Mouse (Mus musculus) kidney, adult 18-20 months (tissue): Measurements from ENCODE around the gene Mmp2.
"Not testable (repeated sequence)": the region's sequence is repeated elsewhere in the genome, so short reads cannot be mapped to it uniquely, and the experiment has no call there.

Experiments
- DNase-seq: peaks from one replicate; pipeline ENCODE4 v3.0.0; 2021

Mmp2 gene

DNA sequence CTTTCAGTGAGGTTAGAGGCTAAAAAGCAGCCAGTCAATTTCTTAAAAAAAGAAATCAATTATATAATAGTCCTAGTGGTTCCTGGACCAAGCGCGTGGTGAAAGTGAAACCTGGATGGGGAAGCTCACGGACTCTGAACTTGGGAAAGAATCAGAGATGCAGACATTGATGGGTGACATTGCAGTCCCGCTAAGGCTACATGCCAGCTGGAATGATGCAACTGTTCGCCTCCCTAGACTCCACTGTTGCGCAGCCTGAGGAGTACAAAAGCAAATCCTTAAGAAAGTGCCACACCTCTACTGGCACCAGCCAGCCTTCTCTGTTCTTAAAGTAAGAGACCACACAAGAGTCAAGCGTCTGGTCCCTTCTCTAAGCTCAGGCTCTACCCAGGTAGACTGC is 12.8 kb downstream of the Mmp2 start:
- DNase-seq = no peak

- no peak for DNase-seq
Measured at GRCm38 (mm10) chr8:92846684-92847083, 19.6 kb downstream of the Mmp2 start.

- no peak for DNase-seq
Measured at GRCm38 (mm10) chr8:92847299-92847698, 20.2 kb downstream of the Mmp2 start.

DNA sequence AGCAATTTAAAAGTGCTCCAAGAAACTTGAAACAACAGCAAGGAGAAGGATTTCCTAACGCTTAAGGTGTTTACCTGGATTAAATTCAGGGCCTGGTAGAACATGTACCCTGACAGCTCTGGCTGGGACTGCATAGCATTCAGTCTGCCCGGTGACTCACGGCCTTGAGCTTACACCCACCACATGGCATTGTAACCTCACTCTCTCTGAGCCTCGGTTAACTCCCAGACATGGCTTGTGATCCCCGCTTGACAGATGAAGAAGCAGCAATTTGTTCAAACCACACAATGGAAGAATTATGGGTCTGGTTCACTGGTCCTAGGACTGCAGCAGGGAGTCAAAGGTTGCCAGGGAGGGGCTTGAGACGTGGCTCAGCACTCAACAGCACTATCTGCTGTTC is 22.2 kb downstream of the Mmp2 start:
- no peak for DNase-seq

GRCm38 (mm10) chr8:92850239-92850638 is 23.1 kb downstream of the Mmp2 start:
- DNase-seq = peak; percentile 69

- no peak for DNase-seq
Measured at GRCm38 (mm10) chr8:92851381-92851780, 24.3 kb downstream of the Mmp2 start.

DNA sequence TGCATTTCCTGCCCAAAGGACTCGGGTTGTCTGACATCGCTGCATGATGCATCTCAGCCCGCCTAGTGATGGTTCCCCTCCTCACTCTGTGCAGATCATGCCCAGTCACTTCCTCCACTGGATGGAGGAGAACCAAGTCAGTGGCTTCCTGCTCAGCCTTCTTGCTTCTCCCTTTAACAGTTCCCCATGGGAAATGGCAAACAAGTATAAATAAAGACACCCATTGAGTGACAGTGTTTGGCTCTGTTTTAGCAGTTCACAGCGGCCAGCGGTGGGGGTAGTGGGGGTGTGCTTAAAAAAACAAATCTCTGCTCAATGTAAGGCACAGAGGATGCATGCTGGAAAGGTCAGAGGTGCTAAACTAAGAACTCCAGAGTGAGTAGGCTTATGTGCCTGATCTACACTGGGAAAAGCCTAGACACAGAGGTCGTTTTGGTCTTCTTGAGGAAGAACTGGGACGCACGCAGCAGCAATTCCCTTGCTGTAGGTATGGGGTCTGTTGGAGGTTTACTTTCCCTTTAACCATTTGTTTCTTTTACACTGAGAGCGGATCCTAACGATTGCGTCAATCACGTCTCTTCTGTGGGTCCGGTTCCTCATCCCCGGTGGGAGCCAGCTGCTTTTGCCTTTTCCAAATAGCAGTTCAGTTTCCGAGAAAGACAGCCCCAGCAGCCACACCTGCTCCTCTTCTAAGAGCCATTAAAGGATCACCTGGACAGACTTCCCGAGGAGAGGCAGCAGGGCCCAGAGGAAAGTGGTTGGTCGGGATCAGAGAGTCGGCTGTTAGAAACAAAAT is 26.3 kb downstream of the Mmp2 start:
- DNase-seq = no peak

GRCm38 (mm10) chr8:92854673-92855072 is 27.6 kb downstream of the Mmp2 start:
- DNase-seq = no peak

DNA sequence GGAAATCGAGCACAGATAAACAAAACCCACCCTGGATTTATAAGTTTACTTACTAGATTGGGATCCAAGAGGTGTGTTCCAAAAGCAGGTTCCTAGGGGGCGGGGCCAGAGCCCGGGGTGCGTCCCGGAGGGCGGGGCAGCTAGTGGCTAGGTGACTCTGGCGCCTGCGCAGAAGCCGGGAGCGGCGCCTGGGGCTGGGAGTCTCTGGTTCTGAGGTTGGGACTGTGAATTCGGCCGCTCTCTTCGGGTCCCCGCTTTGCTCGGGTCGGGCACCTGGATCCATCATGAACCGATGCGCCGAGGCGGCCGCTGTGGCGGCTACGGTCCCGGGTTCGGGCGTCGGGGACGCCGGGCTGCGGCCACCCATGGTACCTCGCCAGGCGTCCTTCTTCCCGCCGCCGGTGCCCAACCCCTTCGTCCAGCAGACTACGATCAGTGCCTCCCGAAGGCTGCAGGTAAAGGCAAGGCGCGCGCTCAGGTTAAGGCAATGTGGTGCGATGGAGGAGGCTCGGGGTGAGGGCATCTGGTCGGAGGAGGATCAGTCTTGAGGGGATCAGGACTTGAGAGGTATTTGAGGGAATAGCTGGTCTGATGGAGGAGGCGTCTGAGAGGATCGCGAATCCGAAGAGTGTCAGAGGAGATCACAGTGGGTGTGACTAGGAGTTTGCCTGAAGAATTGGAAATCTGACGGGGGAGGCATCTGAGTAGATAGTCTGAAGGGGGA is 28.2 kb downstream of the Mmp2 start, which contains the start of gene Lpcat2:
Gene Lpcat2, plus strand, starts transcription at position 169 of the 724 bp plus-strand sequence.
- peak; percentile 67 for DNase-seq

DNA sequence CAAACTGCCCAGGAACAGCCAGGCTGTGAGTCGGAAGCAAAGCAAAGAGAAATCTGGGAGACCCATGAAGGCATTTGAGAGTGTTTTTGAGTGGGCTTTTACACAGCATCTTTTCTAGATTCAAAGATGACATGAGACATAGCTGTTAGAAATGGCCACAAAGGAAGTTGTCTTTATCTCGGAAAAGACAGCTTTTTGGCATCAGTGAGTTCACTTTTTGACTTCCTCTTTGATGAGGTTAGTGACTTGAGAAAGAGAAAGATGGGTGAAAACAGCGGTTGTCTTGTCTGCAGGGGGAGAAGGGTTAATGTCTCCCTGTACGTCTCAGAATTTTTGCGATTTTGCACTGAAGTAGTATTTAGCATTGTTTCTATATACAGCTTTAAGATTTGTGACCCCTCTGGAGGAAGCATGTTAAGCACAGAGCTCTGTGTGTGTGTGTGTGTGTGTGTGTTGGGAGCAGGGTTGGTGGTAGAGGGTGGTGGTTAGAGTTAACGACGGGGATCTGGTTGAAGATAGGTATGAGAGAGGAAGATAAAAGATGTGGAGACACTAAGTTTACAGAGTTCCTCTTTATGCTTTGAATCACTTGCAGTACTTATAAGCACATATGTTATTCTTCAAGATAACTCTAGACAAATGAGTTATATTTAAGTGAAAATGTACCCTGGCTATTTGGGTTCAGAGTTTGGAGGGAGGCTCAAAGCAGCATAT is 29.3 kb downstream of the Mmp2 start:
- no peak for DNase-seq

- DNase-seq = no peak
Measured at GRCm38 (mm10) chr8:92858475-92859182, 31.5 kb downstream of the Mmp2 start.

DNA sequence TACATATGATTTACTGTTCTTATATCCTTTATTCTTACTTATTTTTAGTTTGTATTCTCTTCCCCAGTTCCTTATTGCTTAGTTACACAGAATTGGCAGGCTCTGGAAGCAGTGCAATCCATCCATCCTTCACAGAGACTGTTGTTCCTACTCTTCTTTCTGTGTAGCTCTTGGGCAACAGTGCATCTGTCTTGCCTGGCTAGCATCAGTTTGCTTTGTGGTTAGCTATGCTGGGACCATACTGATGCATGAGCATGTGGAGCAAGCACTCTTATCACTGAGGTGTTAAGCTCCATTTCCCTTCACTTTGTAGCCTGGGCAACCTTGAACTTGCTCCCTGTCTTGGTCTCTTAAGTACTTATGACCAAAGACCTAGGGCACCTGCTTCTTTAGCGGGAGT is 34.9 kb downstream of the Mmp2 start:
- no peak for DNase-seq

DNA sequence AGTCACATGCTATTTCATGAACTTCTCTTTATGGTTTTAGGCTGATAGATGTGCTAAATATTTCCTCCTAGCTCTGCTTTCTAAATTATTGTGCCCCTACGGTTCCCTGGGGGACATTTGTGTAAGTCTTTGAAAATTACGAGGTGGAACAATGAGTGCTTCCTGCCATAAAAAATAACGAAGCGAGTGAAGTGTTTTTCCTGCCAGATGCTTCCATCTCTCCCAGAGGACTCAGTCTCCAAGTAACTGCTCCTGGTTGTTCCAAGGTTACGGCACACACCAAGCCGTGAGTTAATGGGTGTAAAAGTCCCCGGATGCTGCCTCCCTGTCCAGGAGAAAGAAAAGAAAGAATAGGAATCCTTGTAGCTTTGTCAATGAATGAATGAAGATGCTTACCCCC is 43.2 kb downstream of the Mmp2 start:
- DNase-seq = no peak

DNA sequence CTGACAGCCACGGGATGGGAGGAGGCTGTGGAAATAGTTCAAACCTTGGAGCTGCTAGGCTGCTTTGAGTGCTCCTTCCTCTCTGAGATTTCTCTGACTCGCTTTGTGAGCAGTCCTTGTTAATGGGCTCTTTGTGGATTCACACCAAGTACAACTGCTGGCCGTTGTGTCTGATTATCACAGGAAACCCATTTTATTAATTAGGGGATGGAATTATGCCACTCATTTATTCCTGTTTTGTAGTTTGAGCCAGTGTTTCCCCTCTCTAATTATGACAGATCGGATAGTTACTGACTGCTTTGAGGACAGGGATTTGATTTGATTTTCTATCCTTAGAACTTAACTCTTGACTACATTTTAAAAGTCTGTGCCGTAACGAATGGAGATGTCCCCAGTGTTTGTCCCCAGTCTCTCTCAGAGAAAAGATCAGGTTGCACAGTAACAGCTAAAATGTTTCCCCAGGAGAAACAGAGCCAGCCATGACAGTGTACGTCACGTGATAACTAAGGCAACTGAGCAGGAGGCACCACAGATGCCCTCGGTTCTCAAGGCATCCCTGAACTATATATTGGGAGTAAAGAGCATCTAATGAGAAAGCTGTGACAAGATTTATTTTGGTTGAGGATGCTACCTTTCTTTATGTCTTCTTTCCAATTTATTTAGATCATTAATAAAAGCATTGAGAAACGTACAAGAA is 45.1 kb downstream of the Mmp2 start:
- DNase-seq = no peak

DNA sequence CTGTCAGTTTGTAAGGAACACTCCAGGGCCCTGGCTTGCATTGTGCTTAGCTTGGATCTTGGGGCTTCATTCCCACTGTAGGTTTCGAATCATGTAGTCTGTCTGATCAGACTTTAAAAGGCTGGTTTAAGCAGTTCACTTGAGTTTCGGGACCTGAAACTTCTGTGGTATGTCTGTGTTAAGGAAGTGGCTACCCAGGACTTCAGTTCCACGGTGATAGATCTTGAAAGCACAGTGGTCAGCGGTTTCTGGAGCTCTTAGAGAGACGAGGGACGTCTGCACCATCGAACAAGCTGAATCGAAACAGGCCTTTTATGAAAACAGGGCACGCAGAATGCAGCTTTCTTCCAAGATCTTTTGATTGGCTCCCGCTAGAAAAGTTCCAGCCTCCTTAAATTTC is 48.7 kb downstream of the Mmp2 start:
- no peak for DNase-seq

DNA sequence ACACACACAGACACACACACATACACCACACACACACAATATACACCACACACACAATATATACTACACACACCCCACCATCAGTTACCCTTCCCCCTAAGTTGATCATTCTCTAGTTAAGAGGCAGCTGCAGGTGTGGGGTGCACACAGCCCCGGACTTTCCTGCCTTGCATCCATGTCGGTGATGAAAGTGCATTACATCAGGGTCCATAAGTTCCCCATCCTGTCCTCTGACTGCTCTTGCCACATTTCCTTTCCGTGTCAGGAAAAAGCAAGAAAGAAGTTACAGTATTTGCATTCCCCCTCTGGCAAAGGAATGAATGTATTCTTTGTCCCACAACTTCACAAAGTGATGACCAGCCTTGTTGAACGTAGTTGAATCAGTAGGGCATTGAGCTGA is 54.2 kb downstream of the Mmp2 start:
- DNase-seq = no peak

- DNase-seq = no peak
Measured at GRCm38 (mm10) chr8:92883771-92884170, 56.7 kb downstream of the Mmp2 start.

GRCm38 (mm10) chr8:92892216-92892615 is 65.1 kb downstream of the Mmp2 start:
- not testable (repeated sequence) for DNase-seq

DNA sequence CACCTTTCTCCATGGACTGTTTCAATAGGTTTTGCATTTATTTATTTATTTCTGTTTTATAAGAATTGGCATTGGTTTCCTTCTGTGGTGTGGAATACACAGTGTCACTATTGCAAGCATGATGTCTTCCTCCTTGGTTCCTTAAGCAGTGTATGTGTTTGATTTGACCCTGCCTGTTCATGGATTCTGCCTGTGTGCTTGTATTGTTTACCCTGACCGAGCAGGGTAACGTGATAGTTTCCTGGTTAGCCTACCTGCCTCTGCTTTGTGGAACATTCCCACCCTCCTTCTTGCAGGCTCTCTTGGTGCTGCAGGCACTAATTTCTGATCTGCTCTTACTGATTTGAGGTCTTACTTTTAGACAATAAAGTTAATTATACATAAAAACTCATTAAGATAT is 66.8 kb downstream of the Mmp2 start:
- DNase-seq = no peak

- no peak for DNase-seq
Measured at GRCm38 (mm10) chr8:92895053-92895452, 68.0 kb downstream of the Mmp2 start.

DNA sequence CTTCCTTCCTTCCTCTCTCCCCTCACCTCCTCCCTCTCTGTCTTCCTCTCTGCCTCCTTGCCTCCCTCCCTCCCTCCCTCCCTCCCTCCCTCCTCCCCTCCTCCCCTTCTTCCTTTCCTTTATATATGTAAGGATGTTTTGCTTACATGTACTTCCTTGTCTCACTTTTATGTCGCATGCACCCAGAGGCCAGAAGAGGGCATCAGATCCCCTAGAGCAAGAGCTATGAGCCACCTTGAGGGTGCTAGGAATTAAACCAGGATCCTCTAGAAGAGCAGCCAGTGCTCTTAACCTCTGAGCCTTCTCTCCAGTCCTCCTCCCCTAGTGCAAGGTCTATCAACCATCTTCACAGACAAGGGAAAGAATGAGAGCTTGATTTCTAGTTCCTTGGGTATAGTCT is 69.0 kb downstream of the Mmp2 start:
- no peak for DNase-seq

- DNase-seq = no peak
Measured at GRCm38 (mm10) chr8:92896611-92897010, 69.5 kb downstream of the Mmp2 start.
